Mouse (Mus musculus) embryonic fibroblast, embryonic 13.5 days (primary cell): Measurements from ENCODE around the gene Gm21976. TPM values are rescaled to one million over a fixed set of nuclear protein-coding genes. Genes with fewer than 3 reads are reported as not detected.
A peak's percentile ranks its signal among the peaks of the same experiment; 100 is the strongest.

ENCODE experiments used
- H3K27ac ChIP-seq: 2 replicates; pipeline ENCODE4 v1.5.1; 2012; ENCODE audit warnings: low read length, control low read depth, inconsistent platforms; ENCODE audit not compliant: insufficient read depth
- H3K4me1 ChIP-seq: 2 replicates; pipeline ENCODE4 v1.6.1; 2011; ENCODE audit warnings: low read length; ENCODE audit not compliant: control insufficient read depth, insufficient read depth
- H3K4me3 ChIP-seq: 2 replicates; pipeline ENCODE4 v1.5.1; 2011; ENCODE audit warnings: mild to moderate bottlenecking, control low read depth, low read length; ENCODE audit not compliant: insufficient read depth
- CTCF ChIP-seq: IDR thresholded peaks from 2 replicates; pipeline ENCODE4 v1.5.1; 2011; ENCODE audit warnings: mild to moderate bottlenecking, control low read depth, low read length, moderate library complexity, borderline replicate concordance; ENCODE audit not compliant: insufficient read depth
- POLR2A ChIP-seq: IDR thresholded peaks from 2 replicates; pipeline ENCODE4 v1.6.1; 2011; ENCODE audit warnings: low read depth, mild to moderate bottlenecking, control low read depth, low read length, moderate library complexity
- polyA plus RNA-seq: library from polyadenylated mRNA; stranded (reverse); fragments of >200 nt; gene quantifications from 2 replicates; pipeline ENCODE4 v1.2.4, GENCODE M21; 2011; ENCODE audit warnings: low read depth; ENCODE audit not compliant: missing spikeins, insufficient read length

The Gm21976 gene
- polyA plus RNA-seq, 1 experiment: not detected

- Histone ChIP-seq H3K4me1 (no peaks in the 10 kb centered on the region), H3K4me3 (no peak overlapping the region), H3K27ac (no peak overlapping the region)
- TF ChIP-seq POLR2A (no peak), CTCF (no peak)
Measured at GRCm38 (mm10) chr13:98291712-98292111, 12.0 kb downstream of the Gm21976 start.

GRCm38 (mm10) chr13:98296072-98296471 lies 16.4 kb downstream of the Gm21976 start:
- TF ChIP-seq POLR2A: no peak
- no peak for TF ChIP-seq CTCF

GRCm38 (mm10) chr13:98297883-98298482 lies 18.3 kb downstream of the Gm21976 start:
- no peaks in the 10 kb centered on the region for H3K4me1 ChIP-seq
- TF ChIP-seq POLR2A (no peak), CTCF (no peak)

More at GRCm38 (mm10) chr13:98296072-98296471, 16.4 kb downstream of the Gm21976 start:
- Histone ChIP-seq H3K4me3 (no peak overlapping the region), H3K27ac (no peak overlapping the region), H3K4me1 (no peaks in the 10 kb centered on the region)

GRCm38 (mm10) chr13:98298833-98299758 lies 19.4 kb downstream of the Gm21976 start:
- no peaks in the 10 kb centered on the region for H3K4me1 ChIP-seq
- no peak for TF ChIP-seq POLR2A
- peak; percentile 73; the same call in 1 of the 2 replicates for TF ChIP-seq CTCF
- H3K4me3 ChIP-seq: no peak overlapping the region
- no peak overlapping the region for H3K27ac ChIP-seq

More at GRCm38 (mm10) chr13:98297883-98298482, 18.3 kb downstream of the Gm21976 start:
- Histone ChIP-seq H3K4me3 (no peak overlapping the region), H3K27ac (no peak overlapping the region)

- Histone ChIP-seq H3K27ac (no peak overlapping the region), H3K4me3 (no peak overlapping the region), H3K4me1 (peaks cover 3% of the 10 kb centered on the region; the same call in 1 of the 2 replicates)
- TF ChIP-seq CTCF: no peak
- TF ChIP-seq POLR2A: no peak
Measured at GRCm38 (mm10) chr13:98305257-98305656, 25.6 kb downstream of the Gm21976 start.

- H3K4me3 ChIP-seq: no peak overlapping the region
- H3K27ac ChIP-seq: no peak overlapping the region
- TF ChIP-seq POLR2A: no peak
- no peak for TF ChIP-seq CTCF
- peaks cover 3% of the 10 kb centered on the region; the same call in 1 of the 2 replicates for H3K4me1 ChIP-seq
Measured at GRCm38 (mm10) chr13:98306393-98306792, 26.7 kb downstream of the Gm21976 start.

GRCm38 (mm10) chr13:98306852-98307475 lies 27.3 kb downstream of the Gm21976 start:
- Histone ChIP-seq H3K27ac (peak overlapping the region; percentile 41; the same call in 1 of the 2 replicates), H3K4me3 (no peak overlapping the region), H3K4me1 (peaks cover 3% of the 10 kb centered on the region; the same call in 1 of the 2 replicates)
- no peak for TF ChIP-seq POLR2A
- no peak for TF ChIP-seq CTCF

- H3K27ac ChIP-seq: peak overlapping the region; percentile 78
- H3K4me3 ChIP-seq: no peak overlapping the region
- TF ChIP-seq POLR2A (no peak), CTCF (no peak)
- peaks cover 3% of the 10 kb centered on the region; the same call in 1 of the 2 replicates for H3K4me1 ChIP-seq
Measured at GRCm38 (mm10) chr13:98308004-98308403, 28.3 kb downstream of the Gm21976 start.

- no peak overlapping the region for H3K27ac ChIP-seq
- TF ChIP-seq POLR2A: no peak
- no peak overlapping the region for H3K4me3 ChIP-seq
- H3K4me1 ChIP-seq: peaks cover 3% of the 10 kb centered on the region
Measured at GRCm38 (mm10) chr13:98308724-98309123, 29.0 kb downstream of the Gm21976 start.
